Mouse (Mus musculus) stomach, embryonic 14.5 days (tissue): ENCODE results near the gene Ammecr1. TPM values are rescaled to one million over a fixed set of nuclear protein-coding genes. Genes with fewer than 3 reads are reported as not detected.

ENCODE experiments used
- ATAC-seq: fragments of 200-750 bp; cut with Nextera tagmentation; 2 replicates; pipeline ENCODE4 v1.8.0; 2017; ENCODE audit warnings: low read depth, moderate TSS enrichment; ENCODE audit not compliant: insufficient number of reproducible peaks, insufficient read depth, low FRiP score
- H3K27ac ChIP-seq: fragments of 300-500 bp; sonication (generic); 2 replicates; pipeline ENCODE4 v1.5.1; 2014; ENCODE audit warnings: mild to moderate bottlenecking, low read length, moderate library complexity, mixed read lengths
- H3K27me3 ChIP-seq: fragments of 300-500 bp; sonication (generic); 2 replicates; pipeline ENCODE4 v1.6.1; 2014; ENCODE audit warnings: low read length, control low read depth, mixed read lengths; ENCODE audit not compliant: control insufficient read depth, insufficient read depth
- H3K36me3 ChIP-seq: fragments of 300-500 bp; sonication (generic); 2 replicates; pipeline ENCODE4 v1.6.1; 2014; ENCODE audit warnings: mild to moderate bottlenecking, control low read depth, low read length, moderate library complexity, mixed read lengths; ENCODE audit not compliant: control insufficient read depth, insufficient read depth
- H3K4me1 ChIP-seq: fragments of 300-500 bp; sonication (generic); 2 replicates; pipeline ENCODE4 v1.6.1; 2014; ENCODE audit warnings: low read length, control low read depth, mixed read lengths; ENCODE audit not compliant: control insufficient read depth, insufficient read depth
- H3K4me2 ChIP-seq: fragments of 300-500 bp; sonication (generic); replicated peaks from 2 replicates; pipeline ENCODE4 v1.6.1; 2014; ENCODE audit warnings: low read depth, low read length, control low read depth
- H3K4me3 ChIP-seq: fragments of 300-500 bp; sonication (generic); 2 replicates; pipeline ENCODE4 v1.5.1; 2014; ENCODE audit warnings: low read depth, low read length, control low read depth
- H3K9ac ChIP-seq: fragments of 300-500 bp; sonication (generic); replicated peaks from 2 replicates; pipeline ENCODE4 v1.6.1; 2014; ENCODE audit warnings: low read depth, mild to moderate bottlenecking, control low read depth, low read length, moderate library complexity, mixed read lengths
- H3K9me3 ChIP-seq: fragments of 300-500 bp; sonication (generic); 2 replicates; pipeline ENCODE4 v1.6.1; 2016; ENCODE audit warnings: low read depth, low read length, control low read depth; ENCODE audit not compliant: control insufficient read depth
- WGBS: fragments of 180-500 bp; shearing (Covaris S2); extraction: QIAGEN DNeasy Blood & Tissue Kit; methylation state at CpG from one replicate; pipeline ENCODE4 v1.1.7; 2014; 5-methylcytosine and 5-hydroxymethylcytosine counted together
- polyA plus RNA-seq: library from polyadenylated mRNA; unstranded; fragments of >200 nt; fragmentation: Nextera tagmentation; extraction: Ambion mirVana; gene quantifications from 2 replicates; pipeline ENCODE4 v1.2.1, GENCODE M21; 2014

The Ammecr1 gene
- polyA plus RNA-seq, 1 experiment from 2014 or later = 13.3 TPM

DNA sequence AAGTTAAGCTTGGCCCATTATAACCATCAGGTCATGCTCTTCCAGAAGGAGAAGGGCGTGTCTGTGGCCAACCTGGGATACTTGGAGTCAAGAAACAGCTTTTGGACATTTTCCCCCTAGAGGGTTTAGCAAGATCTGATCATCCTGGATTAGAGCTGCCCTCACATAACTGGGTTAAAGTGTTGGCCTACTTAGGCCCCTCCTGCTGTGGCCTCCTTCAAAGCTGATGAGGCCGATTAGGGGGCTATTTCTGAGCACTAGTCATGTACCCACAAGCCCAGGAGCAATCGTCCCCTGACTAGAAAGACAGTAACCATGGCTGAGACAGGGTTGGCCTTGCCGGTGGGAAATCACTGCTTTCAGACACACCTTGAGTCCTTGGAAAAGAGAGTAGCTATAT is 124.6 kb downstream of the Ammecr1 start:
- WGBS = 81% methylated on average over 4 of the region's 4 CpGs
- no peak for ATAC-seq

DNA sequence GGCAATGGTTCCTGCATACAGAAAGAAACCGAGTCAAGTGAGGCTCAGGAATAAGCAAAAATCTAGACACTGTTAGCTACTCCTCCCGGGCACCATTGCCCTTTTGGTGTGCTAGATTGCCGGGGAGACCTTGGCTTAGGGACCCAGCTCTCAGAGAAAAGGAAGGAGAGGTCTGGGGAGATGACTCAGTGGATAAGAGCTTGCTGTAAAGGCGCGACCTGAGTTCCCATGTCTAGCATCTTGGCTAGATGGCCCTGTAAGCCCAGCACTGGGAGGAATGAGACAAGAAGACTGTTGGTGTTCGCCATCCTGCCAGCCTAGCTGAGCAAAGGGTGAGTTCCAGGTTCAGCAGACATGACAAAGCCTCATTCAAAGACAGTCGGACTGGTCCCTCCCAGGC is 127.1 kb downstream of the Ammecr1 start:
- no peaks in the 10 kb centered on the region for H3K27me3 ChIP-seq
- no peak overlapping the region for H3K4me3 ChIP-seq
- H3K9me3 ChIP-seq = no peaks in the 10 kb centered on the region
- no peak overlapping the region for H3K27ac ChIP-seq
- no peaks in the 10 kb centered on the region for H3K36me3 ChIP-seq
- no peaks in the 10 kb centered on the region for H3K4me1 ChIP-seq
- H3K4me2 ChIP-seq = no peak overlapping the region
- H3K9ac ChIP-seq = no peak overlapping the region
- 85% methylated on average over 7 of the region's 7 CpGs for WGBS
- no peak for ATAC-seq

More for the DNA sequence above, 124.6 kb downstream of the Ammecr1 start:
- H3K4me3 ChIP-seq = no peak overlapping the region
- no peaks in the 10 kb centered on the region for H3K36me3 ChIP-seq
- no peaks in the 10 kb centered on the region for H3K4me1 ChIP-seq
- no peaks in the 10 kb centered on the region for H3K27me3 ChIP-seq
- H3K9me3 ChIP-seq = no peaks in the 10 kb centered on the region
- no peak overlapping the region for H3K9ac ChIP-seq
- H3K27ac ChIP-seq = no peak overlapping the region
- H3K4me2 ChIP-seq = no peak overlapping the region

DNA sequence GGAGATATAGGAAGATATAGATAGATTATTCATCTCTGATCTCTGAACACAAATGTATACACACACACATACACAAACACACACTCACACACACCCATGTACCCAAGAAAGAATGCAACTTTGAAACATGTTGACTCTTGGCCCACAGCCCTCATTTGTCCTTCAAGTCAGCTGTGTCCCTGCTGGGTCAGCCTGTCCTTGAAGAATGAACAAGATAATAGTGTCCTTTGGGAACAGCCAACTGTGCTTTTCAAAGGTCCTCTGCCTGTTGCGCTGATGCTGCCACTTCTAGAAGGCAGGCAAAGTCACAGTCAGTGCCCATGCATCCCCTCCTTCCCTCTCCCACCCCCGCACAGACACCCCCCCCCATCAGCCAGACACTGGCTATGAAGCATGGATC is 127.7 kb downstream of the Ammecr1 start:
- H3K4me3 ChIP-seq = no peak overlapping the region
- no peaks in the 10 kb centered on the region for H3K4me1 ChIP-seq
- ATAC-seq = no peak
- no peaks in the 10 kb centered on the region for H3K36me3 ChIP-seq
- H3K4me2 ChIP-seq = no peak overlapping the region
- 77% methylated on average over 2 of the region's 2 CpGs for WGBS
- no peak overlapping the region for H3K9ac ChIP-seq
- H3K27me3 ChIP-seq = no peaks in the 10 kb centered on the region
- no peaks in the 10 kb centered on the region for H3K9me3 ChIP-seq
- no peak overlapping the region for H3K27ac ChIP-seq

GRCm38 (mm10) chrX:142837316-142837715 is 129.2 kb downstream of the Ammecr1 start:
- H3K27ac ChIP-seq = no peak overlapping the region
- no peaks in the 10 kb centered on the region for H3K9me3 ChIP-seq
- H3K9ac ChIP-seq = no peak overlapping the region
- H3K36me3 ChIP-seq = no peaks in the 10 kb centered on the region
- H3K4me2 ChIP-seq = no peak overlapping the region
- no peak for ATAC-seq
- 84% methylated on average over 3 of the region's 3 CpGs for WGBS
- no peak overlapping the region for H3K4me3 ChIP-seq
- no peaks in the 10 kb centered on the region for H3K27me3 ChIP-seq
- H3K4me1 ChIP-seq = no peaks in the 10 kb centered on the region

DNA sequence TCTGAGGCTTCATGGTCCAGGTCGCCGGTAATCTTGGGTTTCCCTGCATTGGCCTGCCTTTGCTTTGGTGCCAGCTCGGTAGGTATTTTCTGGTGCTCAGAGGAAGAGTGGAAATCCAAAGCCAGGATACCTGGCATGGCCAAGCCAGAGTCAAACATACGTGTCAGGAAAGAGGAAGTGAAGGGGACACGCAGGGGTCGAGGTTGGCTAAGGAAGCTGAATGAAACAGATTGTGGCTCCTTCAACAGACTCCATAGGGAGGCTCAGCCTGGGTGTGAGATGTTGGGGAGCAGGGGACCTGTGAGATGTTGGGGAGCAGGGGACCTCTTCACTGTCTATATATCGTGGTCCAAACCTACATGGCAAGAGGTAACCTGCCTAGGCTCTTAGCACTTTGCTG is 130.1 kb downstream of the Ammecr1 start:
- H3K36me3 ChIP-seq = no peaks in the 10 kb centered on the region
- no peaks in the 10 kb centered on the region for H3K27me3 ChIP-seq
- WGBS = 90% methylated on average over 7 of the region's 7 CpGs
- no peak overlapping the region for H3K27ac ChIP-seq
- H3K9ac ChIP-seq = no peak overlapping the region
- no peak overlapping the region for H3K4me3 ChIP-seq
- H3K4me2 ChIP-seq = no peak overlapping the region
- no peaks in the 10 kb centered on the region for H3K4me1 ChIP-seq
- no peak for ATAC-seq
- H3K9me3 ChIP-seq = no peaks in the 10 kb centered on the region

DNA sequence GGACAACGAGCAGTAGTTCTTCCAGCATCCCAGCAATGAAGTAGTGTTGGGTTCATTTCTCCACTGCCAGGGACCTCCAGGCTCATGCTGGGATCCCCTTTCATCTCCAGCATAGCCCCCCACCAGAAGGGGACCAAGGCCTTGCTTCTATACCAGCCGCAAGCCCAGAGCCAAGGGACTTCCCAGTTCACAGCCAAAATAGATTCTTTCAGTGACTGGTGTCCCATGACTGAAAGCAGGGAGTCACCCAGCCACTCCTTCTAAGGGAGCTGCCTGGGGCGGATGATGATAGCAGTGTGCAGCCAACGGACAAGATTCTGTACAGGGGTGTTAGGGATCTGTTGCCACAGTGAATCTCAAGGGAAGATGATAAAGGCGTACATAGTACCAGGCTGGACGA is 131.7 kb downstream of the Ammecr1 start:
- no peaks in the 10 kb centered on the region for H3K9me3 ChIP-seq
- H3K9ac ChIP-seq = no peak overlapping the region
- no peak overlapping the region for H3K4me3 ChIP-seq
- no peaks in the 10 kb centered on the region for H3K36me3 ChIP-seq
- 87% methylated on average over 6 of the region's 6 CpGs for WGBS
- H3K27me3 ChIP-seq = no peaks in the 10 kb centered on the region
- H3K4me1 ChIP-seq = no peaks in the 10 kb centered on the region
- H3K4me2 ChIP-seq = no peak overlapping the region
- ATAC-seq = no peak
- H3K27ac ChIP-seq = no peak overlapping the region

- no peak overlapping the region for H3K4me3 ChIP-seq
- H3K4me2 ChIP-seq = no peak overlapping the region
- no peak for ATAC-seq
- H3K4me1 ChIP-seq = no peaks in the 10 kb centered on the region
- H3K36me3 ChIP-seq = no peaks in the 10 kb centered on the region
- no peak overlapping the region for H3K9ac ChIP-seq
- no peak overlapping the region for H3K27ac ChIP-seq
- 76% methylated on average over 13 of the region's 13 CpGs for WGBS
- no peaks in the 10 kb centered on the region for H3K27me3 ChIP-seq
- no peaks in the 10 kb centered on the region for H3K9me3 ChIP-seq
Measured at GRCm38 (mm10) chrX:142833164-142833796, 133.2 kb downstream of the Ammecr1 start.

- Histone ChIP-seq H3K9ac (no peak overlapping the region), H3K27ac (no peak overlapping the region), H3K4me3 (no peak overlapping the region), H3K4me1 (no peaks in the 10 kb centered on the region), H3K36me3 (no peaks in the 10 kb centered on the region), H3K4me2 (no peak overlapping the region), H3K27me3 (no peaks in the 10 kb centered on the region), H3K9me3 (no peaks in the 10 kb centered on the region)
- no peak for ATAC-seq
- WGBS = 57% methylated on average over 3 of the region's 3 CpGs
Measured at GRCm38 (mm10) chrX:142832221-142832620, 134.3 kb downstream of the Ammecr1 start.

DNA sequence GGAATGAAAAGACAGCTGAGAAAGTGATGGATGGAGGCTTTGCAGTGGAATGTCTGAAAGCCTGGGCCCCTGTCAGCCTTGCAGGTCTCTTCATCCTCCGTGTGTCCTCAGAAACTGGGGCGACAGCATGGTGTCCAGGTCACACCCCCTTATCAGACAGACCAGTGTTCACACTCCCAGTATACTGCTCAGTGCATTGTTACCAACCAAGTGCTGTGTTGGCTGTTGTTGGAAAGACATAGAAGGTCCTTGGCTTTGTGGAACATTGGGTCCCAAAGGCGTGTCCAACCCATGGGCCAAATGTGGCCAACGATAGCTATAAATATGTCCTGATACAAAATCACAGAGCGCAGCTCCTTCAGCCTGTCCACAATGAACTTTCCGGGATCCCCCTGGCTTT is 136.0 kb downstream of the Ammecr1 start:
- H3K9ac ChIP-seq = no peak overlapping the region
- no peaks in the 10 kb centered on the region for H3K36me3 ChIP-seq
- H3K4me1 ChIP-seq = no peaks in the 10 kb centered on the region
- no peak overlapping the region for H3K4me2 ChIP-seq
- no peak overlapping the region for H3K4me3 ChIP-seq
- H3K9me3 ChIP-seq = no peaks in the 10 kb centered on the region
- 92% methylated on average over 6 of the region's 6 CpGs for WGBS
- H3K27ac ChIP-seq = no peak overlapping the region
- ATAC-seq = no peak
- no peaks in the 10 kb centered on the region for H3K27me3 ChIP-seq
